Mouse (Mus musculus) myocyte (in vitro differentiated cells): Measurements from ENCODE around the gene Gm36245.

Experiments used
- CEBPB ChIP-seq: IDR thresholded peaks from 2 replicates; pipeline ENCODE4 v1.6.1; 2011; ENCODE audit warnings: mild to moderate bottlenecking, moderate library complexity; ENCODE audit not compliant: poor library complexity, insufficient read depth, severe bottlenecking
- E2F4 ChIP-seq: IDR thresholded peaks from one replicate; pipeline ENCODE4 v1.6.1; 2011; ENCODE audit warnings: mild to moderate bottlenecking, control low read depth, moderate library complexity; ENCODE audit not compliant: insufficient read depth
- MAX ChIP-seq: IDR thresholded peaks from one replicate; pipeline ENCODE4 v1.6.1; 2011; ENCODE audit warnings: low read depth, mild to moderate bottlenecking, control low read depth
- MYOD1 ChIP-seq, 3 experiments: IDR thresholded peaks; one replicate each; pipeline ENCODE4 v1.6.1; 2011; ENCODE audit warnings: control low read depth in 2 of 3, low read depth in 2 of 3, mild to moderate bottlenecking in 2 of 3, moderate library complexity in 1 of 3; ENCODE audit not compliant: insufficient read length in 2 of 3, control insufficient read depth in 1 of 3
- MYOG ChIP-seq, 3 experiments: IDR thresholded peaks; one replicate each; pipeline ENCODE4 v1.6.1; 2011; ENCODE audit warnings: control low read depth in 2 of 3, low read depth in 2 of 3, mild to moderate bottlenecking in 2 of 3; ENCODE audit not compliant: insufficient read length in 2 of 3, control insufficient read depth in 1 of 3, insufficient read depth in 1 of 3
- POLR2A ChIP-seq: IDR thresholded peaks from one replicate; pipeline ENCODE4 v1.6.1; 2011; ENCODE audit warnings: low read depth, mild to moderate bottlenecking, control low read depth, moderate library complexity; ENCODE audit not compliant: insufficient read length
- REST ChIP-seq: IDR thresholded peaks from one replicate; pipeline ENCODE4 v1.6.1; 2011; ENCODE audit warnings: mild to moderate bottlenecking, control low read depth, moderate library complexity; ENCODE audit not compliant: insufficient read depth, insufficient read length
- TCF12 ChIP-seq: IDR thresholded peaks from one replicate; pipeline ENCODE4 v1.6.1; 2011; ENCODE audit warnings: mild to moderate bottlenecking, control low read depth; ENCODE audit not compliant: poor library complexity, insufficient read depth, severe bottlenecking
- USF1 ChIP-seq: IDR thresholded peaks from one replicate; pipeline ENCODE4 v1.6.1; 2011; ENCODE audit warnings: low read depth, mild to moderate bottlenecking, control low read depth, moderate library complexity

DNA sequence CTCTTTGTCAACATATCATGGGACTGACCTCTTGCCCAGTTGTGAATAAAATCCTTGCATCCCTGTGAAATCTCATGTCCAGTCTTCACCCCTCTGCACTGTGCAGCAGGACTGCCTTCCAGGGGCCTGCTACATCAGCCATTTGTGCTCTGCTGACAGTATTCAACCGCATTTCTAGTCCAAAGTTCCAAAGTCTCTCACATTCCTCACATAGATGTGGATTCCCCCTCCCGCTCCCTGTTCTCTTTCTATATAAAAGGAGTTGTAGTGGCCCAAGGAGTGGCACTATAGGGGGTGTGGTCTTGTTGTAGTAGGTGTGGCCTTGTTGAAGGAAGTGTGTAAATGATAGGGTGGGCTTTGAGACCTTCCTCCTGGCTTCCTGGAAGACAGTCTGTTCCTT lies 8.2 kb upstream of the Gm36245 start:
- no peak for TF ChIP-seq REST
- TF ChIP-seq POLR2A, result no peak
- no peak for TF ChIP-seq TCF12
- TF ChIP-seq CEBPB, result no peak
- TF ChIP-seq E2F4, result no peak
- no peak for TF ChIP-seq USF1
- no peak for TF ChIP-seq MAX
- no peak for TF ChIP-seq MYOD1 (IDR thresholded peaks at IDR 0.05; ENCODE audit: control insufficient read depth in 1 of 3, insufficient read length in 2 of 3, low read depth in 2 of 3)
- no peak for TF ChIP-seq MYOG (IDR thresholded peaks at IDR 0.05; ENCODE audit: control insufficient read depth in 1 of 3, insufficient read depth in 1 of 3, insufficient read length in 2 of 3, low read depth in 2 of 3)
